Comparison of ENCODE assay signal across 18 mouse cellular contexts in the genomic region with DNA sequence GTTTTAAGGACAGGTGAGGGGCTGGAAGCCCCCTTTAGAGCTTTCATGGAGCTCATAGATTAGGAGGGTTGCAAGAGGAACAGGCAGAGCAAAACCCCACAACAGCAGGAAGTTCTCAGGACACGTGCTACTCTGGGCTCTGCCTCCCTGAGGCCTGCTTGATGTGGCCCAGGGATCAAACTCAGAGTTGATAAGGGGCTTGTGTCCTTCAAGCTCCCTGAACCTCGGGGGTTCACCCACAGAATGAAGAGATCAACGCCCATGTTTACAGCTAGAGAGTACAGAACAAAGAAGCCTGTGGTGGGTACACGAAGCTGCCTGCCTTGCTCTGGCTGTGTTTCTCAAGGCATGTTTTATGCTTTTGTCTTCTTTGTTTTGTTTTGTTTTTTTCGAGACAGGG.
"Had no signal": no experiment of that assay in that cellular context is flagged by ENCODE, and none has a peak within 500 bp of the region (broad histone marks: within the 10 kb centered on the region; RNA-seq: fewer than 3 reads in every experiment).

No protein-coding gene starts in this region.

- H3K9me3 ChIP-seq: neural tube, embryonic 15.5 days had no signal

- H3K4me3 ChIP-seq: midbrain, embryonic 10.5 days; midbrain, embryonic 12.5 days; neural tube, embryonic 13.5 days; neural tube, embryonic 15.5 days had no signal

- H3K4me2 ChIP-seq: lung, embryonic 14.5 days; midbrain, embryonic 12.5 days; neural tube, embryonic 13.5 days; neural tube, embryonic 15.5 days had no signal

- ATAC-seq: midbrain, embryonic 16.5 days had no signal

- H3K36me3 ChIP-seq: midbrain, embryonic 10.5 days; midbrain, embryonic 12.5 days; neural tube, embryonic 13.5 days; neural tube, embryonic 15.5 days had no signal

- H3K27ac ChIP-seq: liver, embryonic 14.5 days; midbrain, embryonic 10.5 days; midbrain, embryonic 12.5 days; neural tube, embryonic 13.5 days; neural tube, embryonic 15.5 days had no signal

- H3K9ac ChIP-seq: liver, embryonic 14.5 days; lung, embryonic 14.5 days; midbrain, embryonic 12.5 days; neural tube, embryonic 13.5 days; neural tube, embryonic 15.5 days had no signal

- DNase-seq: lung, adult 18-20 months; lung, embryonic 14.5 days; lung, postnatal 10 days; lung, postnatal 4 days; midbrain, embryonic 14.5 days; retina, postnatal 1 day; right cerebral cortex, adult 18-20 months; right cerebral cortex, postnatal 25 days; right cerebral cortex, postnatal 4 days; spleen, adult 18-20 months; thymus, adult 18-20 months; thymus, postnatal 25 days had no signal

- H3K4me1 ChIP-seq: midbrain, embryonic 10.5 days; midbrain, embryonic 12.5 days; neural tube, embryonic 13.5 days; neural tube, embryonic 15.5 days had no signal

- H3K27me3 ChIP-seq: midbrain, embryonic 12.5 days; neural tube, embryonic 13.5 days; neural tube, embryonic 15.5 days had no signal
